Mouse (Mus musculus) C2C12 (cell line): ENCODE measurements around the gene 3110082I17Rik.

Experiments used
- CEBPB ChIP-seq: IDR thresholded peaks from one replicate; pipeline ENCODE4 v1.6.1; 2011; ENCODE audit warnings: low read depth, mild to moderate bottlenecking, control low read depth, moderate library complexity
- CTCF ChIP-seq: IDR thresholded peaks from one replicate; pipeline ENCODE4 v1.5.1; 2011; ENCODE audit not compliant: control insufficient read depth, insufficient read depth, insufficient read length
- MYOD1 ChIP-seq: IDR thresholded peaks from one replicate; pipeline ENCODE4 v1.6.1; 2011; ENCODE audit warnings: low read depth; ENCODE audit not compliant: control insufficient read depth, insufficient read length
- USF1 ChIP-seq: IDR thresholded peaks from one replicate; pipeline ENCODE4 v1.6.1; 2011; ENCODE audit warnings: low read depth, mild to moderate bottlenecking, control low read depth, moderate library complexity

DNA sequence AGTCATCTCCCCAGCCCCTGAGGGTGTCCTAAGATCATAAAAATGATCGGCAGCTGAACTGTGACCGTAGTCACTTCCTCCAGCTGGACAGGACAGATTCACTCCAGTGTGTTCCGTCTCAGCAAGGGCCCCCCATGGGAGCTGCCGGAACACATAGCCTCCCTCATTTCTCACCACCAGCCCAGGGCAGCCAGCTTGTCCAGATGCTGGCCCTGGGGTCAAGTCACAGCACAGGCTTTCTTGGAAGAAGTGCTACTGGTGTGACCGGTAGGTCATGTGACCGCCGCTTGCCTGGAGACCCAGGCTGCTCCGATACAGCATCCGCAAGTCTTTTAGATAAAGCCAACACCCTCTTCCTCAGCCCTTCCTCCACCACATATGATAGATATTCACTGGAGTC, 146.8 kb downstream of the 3110082I17Rik start:
- TF ChIP-seq CEBPB: no peak
- TF ChIP-seq USF1: no peak
- TF ChIP-seq CTCF: no peak
- no peak for TF ChIP-seq MYOD1
